Mouse (Mus musculus): ENCODE measurements around the gene Tcf7l1.
"Not testable (repeated sequence)": the region's sequence is repeated elsewhere in the genome, so short reads cannot be mapped to it uniquely, and the experiment has no call there.

Gene Tcf7l1

DNA sequence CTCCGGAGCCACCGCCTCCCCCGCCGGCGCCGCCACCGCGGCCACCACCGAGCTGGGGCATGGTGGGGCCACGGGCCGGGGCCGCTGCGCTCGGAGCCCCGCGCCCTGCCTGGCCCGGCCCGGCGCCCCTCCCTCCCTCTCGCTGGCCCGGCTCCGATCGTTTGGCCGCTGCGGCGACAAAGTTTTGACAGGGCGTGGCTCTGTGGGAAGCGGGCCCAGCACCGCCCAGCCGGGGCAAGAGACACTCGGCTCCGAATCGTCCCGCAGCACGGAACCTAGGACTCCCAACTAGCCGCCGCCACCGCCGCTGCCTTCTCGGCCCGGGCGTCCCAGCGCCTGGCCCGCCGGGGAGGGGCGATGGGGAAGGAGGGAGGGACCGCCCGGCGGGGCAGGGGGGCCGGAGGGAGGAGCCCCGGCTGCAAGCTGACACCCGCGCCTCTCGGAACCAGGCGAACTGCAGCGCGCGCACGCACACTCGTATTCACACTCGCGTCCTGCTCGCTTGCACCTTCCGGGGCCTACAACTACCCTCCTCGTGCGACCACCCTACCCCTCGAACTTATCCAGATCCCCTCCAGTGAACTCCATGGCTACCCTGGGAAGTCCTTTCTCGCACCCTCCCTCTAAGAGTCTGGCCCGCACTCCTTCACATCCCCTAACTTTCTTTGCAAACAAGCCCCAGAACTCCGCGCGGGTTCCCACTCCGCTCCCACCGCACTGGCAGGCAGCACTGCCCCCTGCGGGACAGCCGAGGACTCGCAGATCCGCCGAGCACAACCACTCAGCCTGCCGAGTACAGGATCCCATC lies at the start of gene Tcf7l1:
TSS of gene Tcf7l1 (minus strand) at position 363 of the 808 bp plus-strand sequence.
- peak; percentile 75 to 91 for DNase-seq (ENCODE audit: low spot score in 2 of 2)

DNA sequence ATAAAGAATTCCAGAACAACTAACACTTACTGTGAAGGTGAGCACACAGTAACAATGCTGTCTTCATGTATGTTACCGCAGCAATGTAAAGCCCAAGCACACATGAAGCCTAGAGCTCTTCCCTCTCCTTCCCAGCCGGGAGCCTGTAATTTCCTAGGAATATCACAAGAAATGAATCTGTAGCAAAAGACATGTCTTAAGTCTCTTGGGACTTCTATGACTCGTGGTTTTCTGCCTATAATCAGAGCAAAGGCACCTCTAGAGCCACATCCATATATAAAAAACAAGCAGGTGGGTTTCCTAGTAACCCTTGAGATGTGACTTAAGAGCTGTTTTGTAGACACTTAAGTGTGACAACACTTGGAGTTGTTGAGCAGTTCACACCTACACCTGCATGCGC lies 48.7 kb upstream of the Tcf7l1 start:
- no peak for DNase-seq (ENCODE audit: low spot score in 2 of 2)

DNA sequence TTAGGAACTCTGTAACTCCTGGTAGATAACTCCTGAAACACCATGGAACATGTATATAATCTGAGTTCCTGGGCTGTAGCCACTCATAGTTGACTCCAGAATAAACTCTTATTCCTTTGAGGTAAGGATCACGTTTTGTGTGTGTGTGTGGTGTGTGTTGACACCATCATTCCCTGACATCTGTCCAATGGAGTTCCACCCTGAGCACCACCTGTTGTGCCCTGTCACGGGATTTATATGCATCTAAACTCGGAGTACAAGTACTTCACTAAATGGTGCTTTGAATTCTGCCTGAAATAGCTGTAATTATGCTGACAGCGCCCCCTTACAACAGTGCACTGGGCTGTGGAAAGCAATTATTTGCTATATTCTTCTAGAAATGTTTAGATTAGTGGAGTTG lies 45.5 kb upstream of the Tcf7l1 start:
- DNase-seq (ENCODE audit: low spot score in 2 of 2): no peak

DNA sequence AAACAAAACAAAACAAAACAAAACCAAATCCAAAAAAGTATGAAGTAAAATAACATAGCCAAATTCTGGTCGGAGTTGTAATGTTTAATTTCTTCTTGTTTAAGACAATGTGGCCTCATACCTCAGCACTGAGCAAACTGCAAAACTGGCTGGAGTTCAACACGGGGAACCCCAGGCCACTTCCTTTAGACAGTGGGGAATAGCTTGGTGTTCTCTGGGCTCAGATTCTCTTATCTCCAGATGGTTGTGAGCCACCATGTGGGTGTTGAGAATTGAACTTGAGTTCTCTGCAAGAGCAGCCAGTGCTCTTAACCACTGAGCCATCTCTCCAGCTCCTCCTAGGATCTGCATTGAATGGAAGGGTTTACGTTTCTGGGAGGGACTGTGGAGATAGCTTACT lies 42.8 kb upstream of the Tcf7l1 start:
- DNase-seq (ENCODE audit: low spot score in 2 of 2): no peak

DNA sequence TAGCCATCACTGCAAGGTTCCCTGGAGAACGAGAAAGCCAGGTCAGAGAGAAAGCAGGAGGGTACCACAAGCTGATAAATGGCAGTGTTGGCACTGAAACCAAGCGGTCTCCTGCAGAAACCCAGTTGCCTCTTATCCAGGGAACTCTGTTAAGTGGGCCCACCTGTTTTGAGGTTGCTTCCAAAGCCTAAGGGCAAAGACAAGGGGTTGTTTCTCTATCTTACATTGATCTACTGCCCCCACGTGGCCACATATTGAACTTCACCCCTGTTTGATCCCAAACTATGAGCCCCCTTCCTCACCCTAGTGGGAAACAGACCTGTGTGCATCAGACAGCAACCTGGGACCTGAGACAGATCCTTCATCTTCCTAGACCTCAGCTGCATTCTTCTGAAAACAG lies 42.2 kb upstream of the Tcf7l1 start:
- DNase-seq (ENCODE audit: low spot score in 2 of 2): peak; percentile 30 to 76

DNA sequence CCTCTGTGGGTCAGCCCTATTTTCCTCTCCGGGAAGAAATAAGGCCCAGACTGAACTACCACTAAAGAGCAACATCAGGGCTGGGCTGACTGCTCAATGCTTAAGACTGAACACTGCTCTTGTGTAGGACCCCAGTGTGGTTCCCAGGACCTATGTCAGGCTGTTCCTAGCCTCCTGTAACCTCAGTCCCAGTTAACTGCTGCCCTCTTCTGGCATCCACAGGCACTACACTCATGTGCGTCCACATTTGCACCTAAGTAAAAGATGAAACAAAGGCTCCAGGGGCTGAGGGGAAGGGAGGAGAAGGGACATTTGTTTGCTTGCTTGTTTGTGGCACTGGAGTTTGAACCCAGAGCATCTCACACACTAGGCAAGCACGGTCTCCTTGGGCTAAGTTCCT lies 39.8 kb upstream of the Tcf7l1 start:
- DNase-seq (ENCODE audit: low spot score in 2 of 2): no peak

DNA sequence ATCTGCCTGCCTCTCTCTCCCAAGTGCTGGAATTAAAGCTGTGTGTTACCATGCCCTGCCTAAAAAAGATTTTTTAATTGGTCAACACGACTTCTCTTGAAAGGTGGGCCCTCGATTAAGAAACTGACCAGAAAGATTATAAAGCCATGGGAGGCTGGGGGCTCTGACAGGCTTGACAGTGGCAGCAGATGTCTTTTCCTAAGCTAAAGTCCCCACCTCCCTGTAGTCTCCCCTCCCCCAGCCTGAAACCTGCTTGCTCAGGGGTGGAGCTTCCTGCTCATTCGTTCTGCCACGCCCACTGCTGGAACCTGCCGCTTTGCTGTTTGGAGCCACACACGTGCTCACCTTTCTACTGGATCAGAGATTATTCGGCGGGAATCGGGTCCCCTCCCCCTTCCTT lies 39.0 kb upstream of the Tcf7l1 start:
- not testable (repeated sequence) for DNase-seq (ENCODE audit: low spot score in 2 of 2)

DNA sequence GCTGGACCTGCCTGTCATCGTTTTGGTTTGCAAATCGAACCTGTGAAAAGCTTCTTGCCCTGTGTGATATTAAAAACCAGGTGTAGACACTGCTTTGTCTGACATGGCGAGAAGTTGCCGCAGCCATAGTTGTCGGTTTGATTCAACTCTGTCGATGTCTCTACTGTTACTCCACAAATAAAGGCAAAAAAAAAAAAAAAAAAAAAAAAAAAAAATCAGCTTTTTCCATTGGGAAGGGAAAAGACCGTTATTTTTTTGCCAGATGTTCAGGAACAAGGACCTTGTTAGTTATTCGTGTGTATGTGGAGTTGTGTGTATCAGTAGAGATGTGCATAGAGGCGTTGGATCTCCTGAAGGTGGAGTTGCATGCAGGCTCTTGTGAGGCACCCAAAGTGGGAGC lies 36.7 kb upstream of the Tcf7l1 start:
- no peak for DNase-seq (ENCODE audit: low spot score in 2 of 2)

DNA sequence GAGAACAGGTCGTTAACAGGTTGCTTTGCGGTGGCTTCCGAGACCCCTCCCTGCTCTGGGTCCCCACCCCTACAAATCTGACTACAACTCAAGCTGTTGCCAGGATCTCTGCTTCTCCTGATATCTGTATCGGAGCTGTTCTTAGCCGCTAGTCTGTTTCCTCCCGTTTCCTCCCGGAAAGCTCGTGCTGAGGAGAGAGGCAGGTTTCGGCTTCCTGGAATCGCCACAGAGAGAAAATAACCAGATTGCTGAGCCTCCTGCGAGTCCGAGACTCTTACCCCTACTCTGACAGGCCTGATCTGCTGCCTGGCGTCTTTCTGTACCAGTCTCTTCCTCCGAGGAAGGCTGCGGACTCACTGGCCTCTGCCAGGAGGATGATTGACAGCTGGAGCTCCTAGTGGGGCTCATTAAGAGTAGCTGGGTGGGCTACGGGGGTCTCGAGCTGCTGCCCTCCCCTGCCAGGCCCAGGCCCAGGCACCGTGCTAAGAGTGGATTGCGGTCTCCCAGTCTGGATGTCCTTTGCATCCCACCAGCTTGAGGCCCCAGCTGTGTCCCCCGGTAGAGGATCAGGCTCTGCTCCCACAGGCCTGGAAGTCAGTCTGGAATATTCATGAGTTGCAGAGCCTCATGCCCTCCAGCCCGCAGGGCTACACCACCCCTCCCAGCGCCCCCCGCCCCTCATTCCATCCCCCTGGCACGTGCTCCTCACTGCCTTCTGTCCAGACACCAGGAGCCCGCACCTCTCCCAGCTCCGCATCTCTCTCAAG lies 36.1 kb upstream of the Tcf7l1 start:
- no peak for DNase-seq (ENCODE audit: low spot score in 2 of 2)

DNA sequence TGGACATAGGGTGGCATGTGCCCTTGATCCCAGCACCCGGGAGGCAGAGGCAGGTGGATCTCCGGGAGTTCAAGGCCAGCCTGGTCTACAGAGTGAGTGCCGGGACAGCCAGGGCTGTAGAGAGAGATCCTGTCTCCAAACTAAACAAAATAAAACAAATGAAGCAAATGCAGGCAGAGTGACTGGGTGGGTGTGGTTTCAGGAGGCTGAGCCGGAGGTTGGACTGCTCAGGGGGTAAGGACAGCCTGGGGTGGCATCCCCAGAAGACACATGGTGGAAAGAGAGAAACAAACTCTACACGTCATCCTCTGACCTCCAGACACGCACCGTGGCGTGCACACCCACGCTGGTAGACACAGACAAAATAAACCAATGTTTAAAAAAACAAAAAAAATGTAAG lies 24.4 kb upstream of the Tcf7l1 start:
- no peak for DNase-seq (ENCODE audit: low spot score in 2 of 2)

DNA sequence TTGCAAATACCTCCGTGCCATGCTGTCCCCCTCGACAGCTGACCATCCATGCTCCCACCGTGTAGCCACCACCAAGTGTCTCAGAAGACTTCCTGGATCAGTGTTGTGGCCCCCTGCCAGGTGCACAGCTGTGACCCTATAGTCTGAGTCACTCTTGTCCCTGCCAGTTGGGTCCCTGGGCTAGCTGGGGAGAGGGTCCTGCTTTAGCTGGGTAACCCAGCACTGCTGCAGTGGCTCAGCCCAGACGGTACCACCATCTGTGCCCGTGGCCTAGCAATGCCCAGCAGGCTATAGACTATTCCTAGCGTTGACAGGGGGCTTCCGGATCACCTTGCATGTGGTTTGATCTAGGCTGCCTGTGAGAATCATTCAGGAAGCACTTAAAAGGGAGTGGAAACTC lies 21.2 kb upstream of the Tcf7l1 start:
- DNase-seq (ENCODE audit: low spot score in 2 of 2): no peak

DNA sequence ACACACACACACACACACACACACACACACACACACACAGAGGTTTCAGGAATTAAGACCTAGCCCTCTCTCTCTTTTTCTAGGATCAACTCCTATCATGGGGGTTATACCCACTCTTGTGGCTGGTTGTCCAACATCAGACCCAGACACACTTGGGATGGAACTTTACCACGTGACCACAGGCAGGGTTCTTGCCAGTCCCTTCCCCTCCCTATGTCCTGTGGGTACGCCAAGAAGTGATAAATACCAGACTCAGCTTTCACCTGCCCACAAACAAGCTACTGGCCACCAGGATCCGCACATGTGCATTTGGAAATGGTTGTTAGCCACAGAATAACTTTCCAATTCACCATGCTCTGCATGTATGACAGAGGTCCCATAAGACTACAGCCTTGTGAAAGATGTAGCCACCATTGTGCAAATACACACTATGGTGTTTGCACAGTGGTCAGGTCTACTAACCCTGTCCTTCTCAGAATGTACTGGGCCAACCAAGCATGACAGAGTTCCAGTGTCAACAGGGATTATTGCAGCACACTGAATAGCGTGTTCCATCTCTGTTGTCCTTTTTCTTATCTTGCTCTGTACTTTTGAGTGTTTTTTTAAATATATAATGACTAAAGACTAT lies 20.6 kb upstream of the Tcf7l1 start:
- no peak for DNase-seq (ENCODE audit: low spot score in 2 of 2)

DNA sequence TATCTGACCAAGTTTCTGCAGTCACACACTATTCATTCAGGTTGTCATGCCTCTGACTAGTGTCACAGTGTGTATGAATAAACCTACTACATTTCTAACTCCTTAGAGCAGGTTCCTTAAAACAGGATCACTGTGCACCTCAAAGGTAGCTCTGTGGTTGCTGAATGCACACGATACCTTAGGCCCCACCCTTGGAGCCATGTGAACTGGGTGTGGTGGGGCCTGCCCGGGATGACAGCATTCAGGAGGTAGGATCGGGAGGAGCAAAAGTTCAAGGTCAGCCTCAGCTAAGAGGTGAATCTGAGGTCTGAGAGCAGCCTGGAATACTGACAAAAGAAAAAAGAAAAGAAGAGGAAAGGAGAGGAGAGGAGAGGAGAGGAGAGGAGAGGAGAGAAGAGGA lies 19.3 kb upstream of the Tcf7l1 start:
- no peak for DNase-seq (ENCODE audit: low spot score in 2 of 2)

DNA sequence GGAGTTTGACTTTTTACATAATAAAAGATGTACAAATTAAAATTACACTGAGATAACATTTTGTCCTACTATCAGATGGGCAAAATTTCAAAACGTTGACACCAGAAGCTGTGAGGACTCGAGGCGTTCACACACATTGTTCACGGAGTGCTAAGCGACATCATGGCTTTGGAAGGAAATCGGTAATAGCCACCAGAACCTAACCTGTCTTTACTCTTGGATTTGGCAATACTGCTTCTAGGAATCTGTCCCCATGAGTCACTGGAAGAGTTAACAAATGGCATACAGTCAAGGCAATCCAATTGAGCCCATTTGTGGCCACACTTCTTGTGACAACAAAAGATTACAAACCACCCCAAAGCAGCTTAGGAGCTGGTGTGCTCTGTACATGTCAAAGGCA lies 14.6 kb upstream of the Tcf7l1 start:
- no peak for DNase-seq (ENCODE audit: low spot score in 2 of 2)

DNA sequence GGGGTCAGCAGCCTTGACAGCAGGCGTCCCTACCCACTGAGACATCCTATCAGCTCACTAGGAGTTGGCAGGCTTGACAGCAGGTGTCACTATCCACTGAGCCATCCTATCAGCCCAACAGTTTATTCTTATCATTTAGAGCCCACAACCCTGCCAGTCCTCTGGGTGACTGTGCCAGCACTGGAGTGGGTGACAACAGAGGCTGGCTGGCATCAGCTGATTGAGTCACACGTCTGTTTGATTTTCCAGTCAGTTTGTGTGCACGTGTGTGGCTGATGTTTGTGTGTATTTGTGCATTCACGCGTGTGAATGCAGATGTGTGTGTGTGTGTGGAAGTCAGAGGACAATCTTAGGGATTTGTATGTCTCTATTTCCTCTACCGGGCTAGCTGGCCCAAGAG lies 13.1 kb upstream of the Tcf7l1 start:
- no peak for DNase-seq (ENCODE audit: low spot score in 2 of 2)

DNA sequence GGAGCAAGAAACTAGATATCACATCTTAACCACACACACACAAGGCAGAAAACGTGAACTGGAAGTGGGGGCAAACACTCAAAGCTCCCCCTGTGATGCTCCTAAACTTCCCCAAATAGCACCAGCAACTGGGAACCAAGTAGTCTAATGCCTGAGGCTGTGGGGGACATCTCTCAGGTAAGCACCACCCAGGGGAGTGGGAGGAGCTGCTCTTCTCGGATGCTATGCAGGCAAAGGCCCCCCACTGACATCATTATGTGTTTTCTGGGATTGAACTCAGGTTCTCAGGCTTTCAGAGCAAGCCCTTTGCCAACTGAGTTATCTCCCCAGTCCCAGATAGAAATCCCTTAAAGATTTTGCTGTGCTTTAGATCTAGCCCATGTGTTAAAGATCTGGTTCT lies 11.6 kb upstream of the Tcf7l1 start:
- DNase-seq (ENCODE audit: low spot score in 2 of 2): no peak

DNA sequence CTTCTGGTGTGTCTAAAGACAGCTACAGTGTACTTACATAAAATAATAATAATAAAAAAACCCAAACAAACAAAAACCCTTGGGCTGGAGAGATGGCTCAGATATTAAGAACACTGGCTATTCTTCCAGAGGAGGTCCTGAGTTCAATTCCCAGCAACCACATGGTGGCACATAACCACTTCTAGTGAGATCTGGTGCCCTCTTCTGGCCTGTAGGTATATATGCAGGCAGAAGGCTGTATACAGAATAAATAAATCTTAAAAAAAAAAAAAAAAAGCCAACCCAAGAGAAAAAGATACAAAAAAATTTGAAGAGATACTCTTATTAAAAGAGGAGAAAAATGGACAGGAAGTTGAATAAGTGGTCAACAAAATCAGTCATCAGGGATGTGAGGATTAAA lies 8.7 kb upstream of the Tcf7l1 start:
- DNase-seq (ENCODE audit: low spot score in 2 of 2): no peak

DNA sequence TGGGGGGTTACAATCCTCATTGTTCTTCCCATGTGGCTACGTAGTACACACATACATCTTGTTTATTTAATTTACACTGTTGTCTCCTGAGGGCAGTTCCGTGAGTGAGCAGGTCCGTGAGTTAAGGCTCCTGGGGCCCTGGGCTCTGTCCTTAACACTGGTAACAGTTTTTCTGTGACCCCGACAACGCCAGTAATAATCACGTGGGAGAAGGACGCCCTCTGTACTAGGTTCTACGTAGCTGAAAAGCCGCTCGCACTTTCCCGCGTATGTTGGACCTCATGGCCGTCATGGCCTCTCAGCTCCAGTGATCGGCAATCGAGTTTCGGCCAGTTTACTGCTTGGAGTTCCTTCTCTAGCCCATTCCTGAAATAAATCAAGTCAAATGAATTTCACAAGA lies 6.4 kb upstream of the Tcf7l1 start:
- DNase-seq (ENCODE audit: low spot score in 2 of 2): no peak

DNA sequence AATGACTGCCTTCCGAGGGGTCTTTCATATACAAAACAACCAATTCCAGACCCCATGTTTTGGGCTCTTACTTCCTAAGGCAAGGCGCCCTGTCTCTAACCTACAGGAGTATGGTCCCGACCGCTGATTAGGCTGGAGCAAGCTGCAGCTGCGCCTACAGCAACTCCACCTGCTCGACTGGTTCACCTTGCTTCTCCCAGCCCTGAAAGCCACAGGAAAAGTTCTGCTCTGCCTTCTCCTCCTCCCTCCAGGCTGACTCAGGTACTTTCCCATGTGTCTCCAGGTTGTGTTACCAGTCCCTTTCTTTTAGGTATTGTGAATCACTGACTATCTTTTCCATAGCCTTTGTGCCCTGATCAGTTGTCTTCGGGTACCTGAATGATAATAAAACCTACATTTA lies 5.8 kb upstream of the Tcf7l1 start:
- no peak for DNase-seq (ENCODE audit: low spot score in 2 of 2)

DNA sequence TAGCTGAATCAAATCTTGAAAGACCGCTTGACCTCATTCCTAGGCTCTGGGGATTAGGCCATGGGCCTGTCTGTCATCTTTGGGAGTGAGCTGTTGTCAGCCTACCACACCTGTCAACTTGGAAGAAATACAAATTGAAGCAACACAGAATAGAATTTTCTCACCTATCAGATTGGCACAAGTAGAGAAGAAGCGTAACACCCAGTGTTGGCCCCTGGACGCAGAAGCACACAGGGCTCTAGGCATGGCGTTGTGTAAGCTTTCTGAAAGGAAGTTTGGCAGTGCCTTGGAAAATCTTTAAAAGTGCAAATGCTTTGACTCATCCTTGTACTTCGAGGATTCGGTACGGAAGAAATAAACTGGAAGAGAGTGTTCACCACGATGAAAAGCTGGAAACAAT lies 3.6 kb upstream of the Tcf7l1 start:
- no peak for DNase-seq (ENCODE audit: low spot score in 2 of 2)

DNA sequence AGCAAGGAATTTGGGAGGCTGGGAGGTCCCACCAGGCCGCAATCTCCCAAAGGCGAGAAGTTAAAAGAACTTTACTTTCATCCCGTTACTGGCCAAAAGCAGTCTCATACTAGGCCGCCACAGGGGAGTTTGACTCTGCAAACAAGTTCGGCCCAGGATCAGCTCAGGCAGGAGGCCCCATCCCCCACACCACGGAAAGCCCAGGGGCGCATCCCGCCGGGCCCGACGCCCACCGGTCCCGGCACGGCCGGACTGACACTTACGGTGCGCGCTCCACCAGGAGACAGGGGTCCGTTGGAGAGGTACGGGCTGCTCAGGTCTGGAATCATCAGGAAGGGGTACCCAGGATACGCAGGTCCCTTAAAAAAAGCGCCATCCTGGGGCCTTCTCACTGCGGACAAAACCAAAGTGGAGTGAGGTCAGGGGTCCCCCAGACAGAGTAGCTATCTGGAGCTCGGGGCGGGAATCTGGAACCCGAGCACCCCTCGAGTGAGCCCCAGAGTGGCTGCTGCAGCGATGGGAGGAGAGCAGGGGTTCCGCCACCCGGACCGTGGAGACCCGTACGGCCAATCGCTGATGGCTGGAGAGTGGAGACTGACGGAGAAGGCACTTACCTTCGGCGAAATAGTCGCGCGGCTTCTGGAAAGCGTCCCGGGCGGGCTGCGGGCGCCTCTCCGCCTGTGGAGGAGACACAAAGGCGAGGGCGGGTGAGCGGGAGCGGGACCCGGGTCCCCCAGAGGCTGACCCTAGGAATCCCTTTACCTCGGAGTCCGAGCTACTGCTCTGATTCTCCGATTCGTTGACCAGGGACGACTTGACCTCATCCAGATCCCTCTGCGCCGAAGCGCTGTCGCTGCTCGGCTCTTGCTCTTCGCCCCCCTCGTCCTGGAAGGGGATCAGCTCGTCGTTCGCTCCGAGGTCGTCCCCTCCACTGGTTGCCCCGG lies 834 bp downstream of the Tcf7l1 start:
- DNase-seq (ENCODE audit: low spot score in 2 of 2): peak in 1 of 2 experiments; percentile 21

All from spleen, postnatal 4 days (tissue).